Mouse (Mus musculus) liver, postnatal 0 days (tissue): ENCODE results near the gene Gm9117.
"Not testable (repeated sequence)": the region's sequence is repeated elsewhere in the genome, so short reads cannot be mapped to it uniquely, and the experiment has no call there.

ENCODE experiments used
- CTCF ChIP-seq: sonication (generic); IDR thresholded peaks from 2 replicates; pipeline ENCODE4 v1.5.1; 2016; ENCODE audit warnings: antibody characterized with exemption, low read depth
- EP300 ChIP-seq: IDR thresholded peaks from 2 replicates; pipeline ENCODE4 v1.6.1; 2016; ENCODE audit warnings: antibody characterized with exemption, low read depth, mild to moderate bottlenecking

- TF ChIP-seq EP300, CTCF: not testable (repeated sequence)
Measured at GRCm38 (mm10) chr3:93943443-93943842, at the start of gene Gm9117.
